16 mouse cellular contexts compared by ENCODE assay signal in the genomic region with DNA sequence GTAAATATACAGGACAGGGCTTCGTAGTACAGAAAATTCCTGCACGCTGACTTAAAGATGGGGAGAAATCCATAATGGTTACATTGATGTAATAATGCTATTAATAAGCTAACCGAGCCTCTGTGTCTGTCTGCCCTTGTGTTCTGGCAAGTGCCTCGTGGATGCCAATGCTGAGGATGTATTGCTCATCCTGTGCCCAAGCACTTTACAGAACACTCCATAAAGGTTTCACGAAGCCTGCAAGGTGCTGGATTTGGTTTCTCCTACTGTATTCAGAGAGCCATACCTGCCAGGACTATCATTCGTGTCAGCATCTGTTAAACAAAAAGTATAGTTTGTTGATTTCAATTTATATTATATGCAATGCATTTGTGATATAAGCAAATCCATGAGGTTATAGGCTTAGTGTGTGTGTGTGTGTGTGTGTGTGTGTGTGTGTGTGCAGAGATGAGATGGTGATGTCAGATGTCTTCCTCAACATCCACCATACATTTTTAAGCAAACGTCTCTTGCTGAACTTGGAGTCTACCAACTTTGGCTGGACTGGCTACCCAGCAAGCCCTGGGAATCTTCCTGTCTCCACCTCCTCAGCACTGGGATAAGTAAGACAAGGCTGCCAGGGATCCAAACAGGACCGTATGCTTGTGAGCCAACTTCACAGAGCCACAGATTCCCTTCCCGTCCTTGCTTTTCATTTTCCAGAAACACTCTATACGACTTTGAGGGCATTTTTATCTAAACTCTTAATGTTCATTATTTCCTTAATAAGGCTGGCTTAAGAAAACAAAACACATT.
DNase-seq lines count a peak whose midpoint lies in the region; ATAC-seq lines count a peak whose summit lies in the region.
"Had no signal": no experiment of that assay in that cellular context is flagged by ENCODE, and none has a peak within 500 bp of the region (broad histone marks: within the 10 kb centered on the region; RNA-seq: fewer than 3 reads in every experiment).

No protein-coding gene starts in this region.

- peak; percentile 73 for ATAC-seq in frontal cortex, adult (ENCODE audit: low TSS enrichment)
- ATAC-seq: forebrain, embryonic 13.5 days; inflammation-experienced regulatory T-cells, adult 6 months; lung, postnatal 0 days had no signal

- no peak for DNase-seq in frontal cortex, postnatal 14 days (ENCODE audit: low spot score in 2 of 2)
- peak; percentile 1 for DNase-seq in kidney, postnatal 10 days
- no peak for DNase-seq in kidney, postnatal 4 days
- peak; percentile 36 to 46 for DNase-seq in right cerebral cortex, adult 2 months (ENCODE audit: low spot score in 2 of 2)
- no peak for DNase-seq in right cerebral cortex, postnatal 14 days
- no peak for DNase-seq in spleen, postnatal 36 days (ENCODE audit: low spot score in 2 of 2)
- DNase-seq: adrenal gland, postnatal 14 days; kidney, adult 8-10 months; kidney, postnatal 25 days; liver; spleen, adult 18-20 months; thymus, adult 18-20 months had no signal

Comparison
In these comparisons a context has a peak if more than half of its experiments do, and no peak if none do; other contexts are left out.
1. DNase-seq: peak in kidney, postnatal 10 days (single experiment) and right cerebral cortex, adult 2 months (2 of 2); none in frontal cortex, postnatal 14 days (0 of 2), kidney, postnatal 4 days (0 of 2), right cerebral cortex, postnatal 14 days (single experiment) and spleen, postnatal 36 days (0 of 2).